Mouse (Mus musculus): Measurements from ENCODE around the gene Ddx6.
A peak's percentile ranks its signal among the peaks of the same experiment; 100 is the strongest.
"Not testable (repeated sequence)": the region's sequence is repeated elsewhere in the genome, so short reads cannot be mapped to it uniquely, and the experiment has no call there.

The Ddx6 gene

GRCm38 (mm10) chr9:44594901-44595536 is 9.7 kb upstream of the Ddx6 start:
- no peak for DNase-seq (ENCODE audit: low spot score)

- no peak for DNase-seq (ENCODE audit: low spot score)
These were observed 9.2 kb upstream of the Ddx6 start for GRCm38 (mm10) chr9:44595537-44595930.

GRCm38 (mm10) chr9:44597742-44598141 is 7.0 kb upstream of the Ddx6 start:
- no peak for DNase-seq (ENCODE audit: low spot score)

- peak; percentile 81 for DNase-seq (ENCODE audit: low spot score)
These were observed 5.7 kb upstream of the Ddx6 start for GRCm38 (mm10) chr9:44598899-44599495.

GRCm38 (mm10) chr9:44599616-44600015 is 5.1 kb upstream of the Ddx6 start:
- DNase-seq (ENCODE audit: low spot score) = no peak

GRCm38 (mm10) chr9:44600801-44601200 is 3.9 kb upstream of the Ddx6 start:
- no peak for DNase-seq (ENCODE audit: low spot score)

- DNase-seq (ENCODE audit: low spot score) = no peak
These were observed 1.9 kb upstream of the Ddx6 start for GRCm38 (mm10) chr9:44602766-44603165.

- DNase-seq (ENCODE audit: low spot score) = peak; percentile 82
These were observed 1.0 kb upstream of the Ddx6 start for GRCm38 (mm10) chr9:44603454-44604289.

GRCm38 (mm10) chr9:44604290-44604778 is 358 bp upstream of the Ddx6 start:
- DNase-seq (ENCODE audit: low spot score) = peak; percentile 82

GRCm38 (mm10) chr9:44605616-44606165 is 999 bp downstream of the Ddx6 start:
- DNase-seq (ENCODE audit: low spot score) = peak; percentile 51

- DNase-seq (ENCODE audit: low spot score) = no peak
These were observed 2.0 kb downstream of the Ddx6 start for GRCm38 (mm10) chr9:44606646-44607045.

GRCm38 (mm10) chr9:44607306-44607705 is 2.6 kb downstream of the Ddx6 start:
- no peak for DNase-seq (ENCODE audit: low spot score)

GRCm38 (mm10) chr9:44610371-44610770 is 5.7 kb downstream of the Ddx6 start:
- no peak for DNase-seq (ENCODE audit: low spot score)

GRCm38 (mm10) chr9:44613081-44613480 is 8.4 kb downstream of the Ddx6 start:
- not testable (repeated sequence) for DNase-seq (ENCODE audit: low spot score)

- no peak for DNase-seq (ENCODE audit: low spot score)
These were observed 16.4 kb downstream of the Ddx6 start for GRCm38 (mm10) chr9:44621114-44621513.

- no peak for DNase-seq (ENCODE audit: low spot score)
These were observed 19.7 kb downstream of the Ddx6 start for GRCm38 (mm10) chr9:44624390-44624789.

- DNase-seq (ENCODE audit: low spot score) = no peak
These were observed 21.6 kb downstream of the Ddx6 start for GRCm38 (mm10) chr9:44626268-44626667.

- no peak for DNase-seq (ENCODE audit: low spot score)
These were observed 33.0 kb downstream of the Ddx6 start for GRCm38 (mm10) chr9:44637551-44638169.

- DNase-seq (ENCODE audit: low spot score) = not testable (repeated sequence)
These were observed 34.0 kb downstream of the Ddx6 start for GRCm38 (mm10) chr9:44638726-44639125.

- not testable (repeated sequence) for DNase-seq (ENCODE audit: low spot score)
These were observed 35.3 kb downstream of the Ddx6 start for GRCm38 (mm10) chr9:44640028-44640427.

- no peak for DNase-seq (ENCODE audit: low spot score)
These were observed 36.1 kb downstream of the Ddx6 start for GRCm38 (mm10) chr9:44640646-44641357.

All from retina, embryonic 14.5 days (tissue).